Mouse (Mus musculus): ENCODE results near the gene Braf. TPM values are rescaled to one million over a fixed set of nuclear protein-coding genes. Genes with fewer than 3 reads are reported as not detected.

The Braf gene
- polyA plus RNA-seq (2015; fragmentation: Nextera tagmentation; extraction: Ambion mirVana): 6.7 and 6.8 TPM in 2 replicates

GRCm38 (mm10) chr6:39724866-39725711 is at the start of gene Braf:
Gene Braf (minus strand): TSS chr6:39725463.

GRCm38 (mm10) chr6:39592401-39593214 is 132.7 kb downstream of the Braf start, which contains the start of gene Ndufb2:
Gene Ndufb2 (plus strand): TSS chr6:39592574.

GRCm38 (mm10) chr6:39585517-39585916 is 139.7 kb downstream of the Braf start, which contains the start of gene Gm42420:
Gene Gm42420 (plus strand): TSS chr6:39585753.

GRCm38 (mm10) chr6:39573791-39574554 is 151.3 kb downstream of the Braf start, which contains the start of gene Adck2:
Gene Adck2 (plus strand): TSS chr6:39573873.

GRCm38 (mm10) chr6:39557723-39558261 is 167.5 kb downstream of the Braf start, which contains the start of gene Dennd2a:
Gene Dennd2a (minus strand): TSS chr6:39557867.

Other genes with a start within 250 kb of the Braf start
- gene Dennd2a, start 167.6 kb downstream of the Braf start, polyA plus RNA-seq (2015; fragmentation: Nextera tagmentation; extraction: Ambion mirVana): 4.8 and 7.3 TPM in 2 replicates
- 13.8 and 15.7 TPM in 2 replicates for gene Adck2, start 151.6 kb downstream of the Braf start, polyA plus RNA-seq (2015; fragmentation: Nextera tagmentation; extraction: Ambion mirVana)
- 2.9 and 3.8 TPM in 2 replicates for gene Gm42420, start 139.7 kb downstream of the Braf start, polyA plus RNA-seq (2015; fragmentation: Nextera tagmentation; extraction: Ambion mirVana)
- gene Ndufb2, start 132.9 kb downstream of the Braf start, polyA plus RNA-seq (2015; fragmentation: Nextera tagmentation; extraction: Ambion mirVana): 224 and 240 TPM in 2 replicates
- gene Mrps33, start 85.5 kb upstream of the Braf start, polyA plus RNA-seq (2015; fragmentation: Nextera tagmentation; extraction: Ambion mirVana): 122 and 126 TPM in 2 replicates
- 0.05 TPM in 1 of 2 replicates, not detected in the other for gene Tmem178b, start 147.8 kb upstream of the Braf start, polyA plus RNA-seq (2015; fragmentation: Nextera tagmentation; extraction: Ambion mirVana)

Measured in spleen, postnatal 0 days (tissue).